Mouse (Mus musculus) thymus, adult 18-20 months (tissue): ENCODE measurements around the gene Cldn34a.
"Not testable (repeated sequence)": the region's sequence is repeated elsewhere in the genome, so short reads cannot be mapped to it uniquely, and the experiment has no call there.

Experiments
- DNase-seq, 2 experiments: peaks; one replicate each; pipeline ENCODE4 v3.0.0; 2022; ENCODE audit warnings: mixed read lengths in 2 of 2

Cldn34a gene

DNA sequence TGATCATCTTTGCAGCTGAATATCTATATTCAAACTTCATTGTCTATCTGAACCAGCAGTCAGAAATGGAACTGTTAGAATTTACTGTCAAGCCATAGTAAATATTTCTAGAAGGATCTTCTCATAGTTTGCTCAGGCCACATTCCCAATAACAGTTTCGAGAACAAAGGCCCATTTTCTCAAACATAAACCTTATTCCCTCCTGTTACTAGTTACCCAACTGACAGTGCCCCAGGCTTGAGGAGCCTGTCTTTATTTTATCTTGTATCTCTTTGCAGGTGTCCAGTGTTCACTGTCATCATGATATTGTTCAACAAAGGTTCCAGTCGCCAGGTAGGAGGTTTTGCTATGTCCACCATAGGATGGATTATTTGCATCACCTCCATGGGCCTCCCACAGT, at the start of gene Cldn34a:
TSS of gene Cldn34a (plus strand) at position 301 of the 400 bp plus-strand sequence.
- DNase-seq, result no peak

DNA sequence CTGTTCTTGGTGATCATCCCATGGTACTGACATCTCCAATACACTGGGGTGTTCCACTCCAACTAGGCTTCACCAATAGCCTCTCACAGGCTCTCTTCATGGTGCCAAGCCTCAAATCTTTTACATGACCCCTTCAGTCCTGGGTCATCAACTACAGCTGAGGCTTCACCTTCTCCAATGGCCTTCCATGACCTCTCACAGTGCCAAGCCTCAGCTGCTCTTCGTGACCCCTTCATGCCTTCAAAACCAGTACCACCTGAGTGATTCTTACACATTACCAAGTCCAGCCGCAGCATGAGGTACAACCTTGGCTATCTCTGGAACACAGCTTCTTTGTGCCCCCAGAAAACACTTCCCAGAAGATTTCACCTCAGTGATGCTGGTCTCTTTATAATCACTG, 44.5 kb upstream of the Cldn34a start:
- not testable (repeated sequence) for DNase-seq

- no peak for DNase-seq
These were observed 17.4 kb upstream of the Cldn34a start for GRCm38 (mm10) chrX:152545736-152546135.

GRCm38 (mm10) chrX:152548180-152548579, 15.0 kb upstream of the Cldn34a start:
- no peak for DNase-seq

GRCm38 (mm10) chrX:152557446-152557845, 5.7 kb upstream of the Cldn34a start:
- DNase-seq, result no peak
